Mouse (Mus musculus) testis, adult 2 months (tissue): ENCODE data around the gene Dnhd1. TPM values are rescaled to one million over a fixed set of nuclear protein-coding genes. Genes with fewer than 3 reads are reported as not detected.

ENCODE experiments used
- H3K27ac ChIP-seq: fragments of 200-500 bp; 2 replicates; pipeline ENCODE4 v1.5.1; 2012; ENCODE audit warnings: low read depth, low read length; ENCODE audit not compliant: control insufficient read depth, insufficient read depth
- H3K27me3 ChIP-seq: fragments of 200-500 bp; 2 replicates; pipeline ENCODE4 v1.6.1; 2012; ENCODE audit warnings: mild to moderate bottlenecking, low read length, moderate library complexity; ENCODE audit not compliant: control insufficient read depth, insufficient read depth
- H3K36me3 ChIP-seq: fragments of 200-500 bp; 2 replicates; pipeline ENCODE4 v1.6.1; 2012; ENCODE audit warnings: mild to moderate bottlenecking, low read length; ENCODE audit not compliant: control insufficient read depth, insufficient read depth
- H3K4me1 ChIP-seq: fragments of 200-500 bp; 2 replicates; pipeline ENCODE4 v1.6.1; 2012; ENCODE audit warnings: low read length; ENCODE audit not compliant: control insufficient read depth, insufficient read depth
- H3K4me3 ChIP-seq: fragments of 200-500 bp; 2 replicates; pipeline ENCODE4 v1.5.1; 2012; ENCODE audit warnings: low read depth, mild to moderate bottlenecking, low read length, moderate library complexity, mixed read lengths; ENCODE audit not compliant: control insufficient read depth
- CTCF ChIP-seq: fragments of 200-500 bp; IDR thresholded peaks from 2 replicates; pipeline ENCODE4 v1.5.1; 2012; ENCODE audit warnings: low read depth, mild to moderate bottlenecking, inconsistent platforms, low read length, moderate library complexity; ENCODE audit not compliant: control insufficient read depth, insufficient read depth, insufficient replicate concordance
- POLR2A ChIP-seq: fragments of 200-500 bp; IDR thresholded peaks from 2 replicates; pipeline ENCODE4 v1.6.1; 2012; ENCODE audit warnings: low read depth, mild to moderate bottlenecking, inconsistent platforms, low read length, moderate library complexity; ENCODE audit not compliant: control insufficient read depth
- polyA plus RNA-seq: library from polyadenylated mRNA; depleted of rRNA; stranded (reverse); fragments of >200 nt; gene quantifications from 2 replicates; pipeline ENCODE4 v1.2.3, GENCODE M21; 2012

The Dnhd1 gene
- polyA plus RNA-seq, 1 experiment = 31.7 TPM

- H3K4me3 ChIP-seq = peak within 1 kb of the TSS; percentile 96
- H3K4me1 ChIP-seq = peaks cover 13% of the 10 kb centered on the region
- H3K36me3 ChIP-seq = no peaks in the 10 kb centered on the region
- H3K27me3 ChIP-seq = no peaks in the 10 kb centered on the region
- TF ChIP-seq POLR2A (peak; percentile 85), CTCF (no peak)
- H3K27ac ChIP-seq = peak within 1 kb of the TSS; percentile 81
These were observed 10.3 kb upstream of the Dnhd1 start, which contains the start of the genes Arfip2 and Gm45799 for GRCm38 (mm10) chr7:105640233-105640893. TSS of gene Arfip2 (minus strand) at chr7:105640416. TSS of gene Gm45799 (plus strand) at chr7:105640552.

- Histone ChIP-seq H3K27ac (peak overlapping the region; percentile 81), H3K4me1 (peaks cover 13% of the 10 kb centered on the region), H3K27me3 (no peaks in the 10 kb centered on the region), H3K4me3 (peak overlapping the region; percentile 96), H3K36me3 (no peaks in the 10 kb centered on the region)
- TF ChIP-seq CTCF (no peak), POLR2A (no peak)
These were observed 9.8 kb upstream of the Dnhd1 start for GRCm38 (mm10) chr7:105640894-105641255.

- TF ChIP-seq POLR2A = no peak
- no peak for TF ChIP-seq CTCF
- no peak overlapping the region for H3K4me3 ChIP-seq
- no peak overlapping the region for H3K27ac ChIP-seq
- peaks cover 13% of the 10 kb centered on the region for H3K4me1 ChIP-seq
- H3K27me3 ChIP-seq = no peaks in the 10 kb centered on the region
- H3K36me3 ChIP-seq = no peaks in the 10 kb centered on the region
These were observed 8.7 kb upstream of the Dnhd1 start for GRCm38 (mm10) chr7:105641936-105642335.

- Histone ChIP-seq H3K27me3 (no peaks in the 10 kb centered on the region), H3K27ac (no peak overlapping the region), H3K4me3 (no peak overlapping the region), H3K4me1 (no peaks in the 10 kb centered on the region), H3K36me3 (no peaks in the 10 kb centered on the region; the same call in none of the 2 replicates)
- TF ChIP-seq CTCF = no peak
- no peak for TF ChIP-seq POLR2A
These were observed 35.0 kb downstream of the Dnhd1 start for GRCm38 (mm10) chr7:105685541-105686197.

GRCm38 (mm10) chr7:105690875-105691274, 40.2 kb downstream of the Dnhd1 start:
- no peak overlapping the region for H3K27ac ChIP-seq
- no peaks in the 10 kb centered on the region for H3K4me1 ChIP-seq
- H3K36me3 ChIP-seq = no peaks in the 10 kb centered on the region; the same call in none of the 2 replicates
- H3K4me3 ChIP-seq = no peak overlapping the region
- H3K27me3 ChIP-seq = no peaks in the 10 kb centered on the region
- TF ChIP-seq POLR2A (no peak), CTCF (no peak)

GRCm38 (mm10) chr7:105703184-105703583, 52.6 kb downstream of the Dnhd1 start:
- H3K36me3 ChIP-seq = no peaks in the 10 kb centered on the region; the same call in none of the 2 replicates
- no peak overlapping the region for H3K4me3 ChIP-seq
- no peaks in the 10 kb centered on the region for H3K4me1 ChIP-seq
- no peaks in the 10 kb centered on the region for H3K27me3 ChIP-seq
- H3K27ac ChIP-seq = no peak overlapping the region
- no peak for TF ChIP-seq CTCF
- no peak for TF ChIP-seq POLR2A

GRCm38 (mm10) chr7:105703816-105704215, 53.2 kb downstream of the Dnhd1 start:
- no peak for TF ChIP-seq CTCF
- TF ChIP-seq POLR2A = no peak
- H3K4me1 ChIP-seq = no peaks in the 10 kb centered on the region

More at GRCm38 (mm10) chr7:105703816-105704215, 53.2 kb downstream of the Dnhd1 start:
- Histone ChIP-seq H3K36me3 (no peaks in the 10 kb centered on the region; the same call in none of the 2 replicates), H3K4me3 (no peak overlapping the region), H3K27me3 (no peaks in the 10 kb centered on the region), H3K27ac (no peak overlapping the region)
